Mouse (Mus musculus): ENCODE data around the gene Umod.
A peak's percentile ranks its signal among the peaks of the same experiment; 100 is the strongest.

The Umod gene

GRCm38 (mm10) chr7:119441938-119442337, 37.1 kb downstream of the Umod start:
- no peak for ATAC-seq (ENCODE audit: low TSS enrichment)

- peak; percentile 96 for ATAC-seq (ENCODE audit: low TSS enrichment)
Measured at GRCm38 (mm10) chr7:119427180-119427616, 51.9 kb downstream of the Umod start.

GRCm38 (mm10) chr7:119420730-119421129, 58.4 kb downstream of the Umod start:
- ATAC-seq (ENCODE audit: low TSS enrichment), result no peak

- ATAC-seq (ENCODE audit: low TSS enrichment), result no peak
Measured at GRCm38 (mm10) chr7:119418523-119418922, 60.6 kb downstream of the Umod start.
